Mouse (Mus musculus): ENCODE measurements around the gene Actl6a.

Actl6a gene

GRCm38 (mm10) chr3:32749820-32750579 lies 43.9 kb downstream of the Actl6a start:
- no peak for DNase-seq (ENCODE audit: low spot score)

DNA sequence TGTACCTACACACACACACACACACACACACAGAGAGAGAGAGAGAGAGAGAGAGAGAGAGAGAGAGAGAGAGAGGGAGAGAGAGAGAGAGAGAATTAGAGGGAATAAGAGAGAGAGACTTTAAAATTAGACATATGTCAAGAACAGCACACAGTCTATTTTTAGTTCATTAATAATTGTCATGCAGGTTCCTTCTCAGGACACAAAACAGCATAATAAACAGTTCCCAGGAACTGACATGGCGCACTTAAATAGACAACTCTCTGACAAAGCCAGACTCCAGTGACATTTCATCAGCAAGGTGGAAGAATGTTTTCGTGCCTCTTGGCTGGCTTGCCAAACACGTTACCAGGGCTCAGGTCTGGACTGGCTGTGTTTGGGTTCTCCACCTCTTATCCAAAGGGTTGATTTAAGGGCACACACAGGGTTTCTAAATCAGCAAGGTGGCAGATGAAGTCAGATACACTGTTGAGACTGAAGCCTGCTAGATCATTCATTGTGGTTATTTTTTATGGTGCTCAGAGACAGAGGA lies 48.4 kb downstream of the Actl6a start:
- DNase-seq (ENCODE audit: low spot score) = no peak

GRCm38 (mm10) chr3:32759212-32759611 lies 53.1 kb downstream of the Actl6a start:
- DNase-seq (ENCODE audit: low spot score) = no peak

GRCm38 (mm10) chr3:32762962-32763361 lies 56.9 kb downstream of the Actl6a start:
- DNase-seq (ENCODE audit: low spot score) = no peak

DNA sequence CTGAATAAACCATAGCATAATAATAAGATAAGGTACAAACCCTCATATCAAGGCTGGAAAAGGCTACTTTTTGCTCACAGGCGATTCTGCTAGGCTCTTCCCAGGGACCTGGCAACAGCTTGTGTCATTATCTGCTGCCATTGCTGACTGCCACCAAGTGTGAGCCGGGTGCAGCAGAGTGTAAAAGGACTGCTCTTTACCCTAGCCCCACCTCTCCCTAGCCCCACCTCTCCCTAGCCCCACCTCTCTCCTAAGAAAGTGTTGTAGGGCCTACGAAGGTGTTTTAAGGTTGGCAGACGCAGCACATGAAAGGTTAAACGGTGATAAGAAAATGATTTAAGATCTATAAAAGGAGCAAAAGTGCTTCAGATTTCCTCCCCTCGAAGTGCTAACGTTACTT lies 57.8 kb downstream of the Actl6a start:
- DNase-seq (ENCODE audit: low spot score) = no peak

DNA sequence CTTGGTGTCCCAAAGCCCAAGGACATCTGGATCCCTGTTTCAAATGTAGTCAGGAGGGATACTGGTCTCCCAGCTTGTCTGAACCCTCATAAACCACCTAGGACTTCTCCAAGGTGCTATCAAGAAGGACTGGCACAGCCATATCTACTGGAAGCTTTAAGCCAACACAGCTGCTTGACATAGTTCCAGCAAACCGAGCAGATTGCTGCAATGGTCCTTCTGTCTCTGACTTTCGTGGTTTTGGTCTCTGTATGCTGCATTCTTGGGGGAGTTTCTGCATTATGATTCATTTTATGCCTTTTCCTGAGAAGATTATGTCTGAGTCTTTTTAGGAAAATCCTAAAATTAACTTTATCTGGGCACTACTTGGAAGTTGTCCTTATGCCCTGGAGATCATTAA lies 64.7 kb downstream of the Actl6a start:
- no peak for DNase-seq (ENCODE audit: low spot score)

Data from layer of hippocampus, adult 9-10 months (tissue).